Mouse (Mus musculus): ENCODE results near the gene Foxo3.
A peak's percentile ranks its signal among the peaks of the same experiment; 100 is the strongest.

The Foxo3 gene

GRCm38 (mm10) chr10:42275871-42276501, 569 bp downstream of the Foxo3 start:
- DNase-seq (ENCODE audit: extremely low read depth, low read depth, low spot score) = no peak

GRCm38 (mm10) chr10:42275401-42275870, 1.1 kb downstream of the Foxo3 start:
- DNase-seq (ENCODE audit: extremely low read depth, low read depth, low spot score) = no peak

GRCm38 (mm10) chr10:42274712-42275400, 1.7 kb downstream of the Foxo3 start:
- no peak for DNase-seq (ENCODE audit: extremely low read depth, low read depth, low spot score)

- peak; percentile 70 for DNase-seq (ENCODE audit: extremely low read depth, low read depth, low spot score)
Observed at GRCm38 (mm10) chr10:42273760-42274691, 2.5 kb downstream of the Foxo3 start.

- no peak for DNase-seq (ENCODE audit: extremely low read depth, low read depth, low spot score)
Observed at GRCm38 (mm10) chr10:42273403-42273759, 3.2 kb downstream of the Foxo3 start.

GRCm38 (mm10) chr10:42271454-42272230, 4.9 kb downstream of the Foxo3 start:
- DNase-seq (ENCODE audit: extremely low read depth, low read depth, low spot score) = no peak

GRCm38 (mm10) chr10:42270277-42271083, 6.1 kb downstream of the Foxo3 start:
- no peak for DNase-seq (ENCODE audit: extremely low read depth, low read depth, low spot score)

GRCm38 (mm10) chr10:42269281-42270025, 7.1 kb downstream of the Foxo3 start:
- DNase-seq (ENCODE audit: extremely low read depth, low read depth, low spot score) = no peak

- no peak for DNase-seq (ENCODE audit: extremely low read depth, low read depth, low spot score)
Observed at GRCm38 (mm10) chr10:42267811-42268545, 8.6 kb downstream of the Foxo3 start.

GRCm38 (mm10) chr10:42265021-42265689, 11.4 kb downstream of the Foxo3 start:
- no peak for DNase-seq (ENCODE audit: extremely low read depth, low read depth, low spot score)

GRCm38 (mm10) chr10:42264195-42264594, 12.4 kb downstream of the Foxo3 start:
- no peak for DNase-seq (ENCODE audit: extremely low read depth, low read depth, low spot score)

- DNase-seq (ENCODE audit: extremely low read depth, low read depth, low spot score) = no peak
Observed at GRCm38 (mm10) chr10:42263701-42264100, 12.9 kb downstream of the Foxo3 start.

- no peak for DNase-seq (ENCODE audit: extremely low read depth, low read depth, low spot score)
Observed at GRCm38 (mm10) chr10:42262061-42262460, 14.5 kb downstream of the Foxo3 start.

- DNase-seq (ENCODE audit: extremely low read depth, low read depth, low spot score) = no peak
Observed at GRCm38 (mm10) chr10:42261103-42261502, 15.5 kb downstream of the Foxo3 start.

GRCm38 (mm10) chr10:42260523-42260922, 16.0 kb downstream of the Foxo3 start:
- DNase-seq (ENCODE audit: extremely low read depth, low read depth, low spot score) = no peak

GRCm38 (mm10) chr10:42259602-42260001, 17.0 kb downstream of the Foxo3 start:
- DNase-seq (ENCODE audit: extremely low read depth, low read depth, low spot score) = no peak

GRCm38 (mm10) chr10:42257985-42258384, 18.6 kb downstream of the Foxo3 start:
- DNase-seq (ENCODE audit: extremely low read depth, low read depth, low spot score) = no peak

GRCm38 (mm10) chr10:42254788-42255187, 21.8 kb downstream of the Foxo3 start:
- no peak for DNase-seq (ENCODE audit: extremely low read depth, low read depth, low spot score)

Measured in fat pad, adult 2 months (tissue).